Mouse (Mus musculus): Measurements from ENCODE around the gene Ucma. TPM values are rescaled to one million over a fixed set of nuclear protein-coding genes. Genes with fewer than 3 reads are reported as not detected.

The Ucma gene
- total RNA-seq, 2 experiments from 2014 or later, result not detected

Other genes with a start within 250 kb of the Ucma start
- 10 to 100 TPM; 31.5 to 43.5 TPM for gene Sephs1, start 94.6 kb upstream of the Ucma start, total RNA-seq (2021)
- gene Phyh, start 57.1 kb upstream of the Ucma start, total RNA-seq (2021), result 100 to 1,000 TPM; 343 to 349 TPM
- 1 to 10 TPM; 3.4 to 3.7 TPM for gene Mcm10, start 36.7 kb downstream of the Ucma start, total RNA-seq (2021)
- 100 to 1,000 TPM in 1 of 2 experiments, 10 to 100 TPM in 1; 97.8 to 174 TPM for gene Optn, start 87.9 kb downstream of the Ucma start, total RNA-seq (2021)
- 10 to 100 TPM; 12.9 to 57.7 TPM for gene Ccdc3, start 161.7 kb downstream of the Ucma start, total RNA-seq (2021)

Data from adrenal gland, adult 18-20 months (tissue).